Mouse (Mus musculus): ENCODE results near the gene Sde2. TPM values are rescaled to one million over a fixed set of nuclear protein-coding genes. Genes with fewer than 3 reads are reported as not detected.

Sde2 gene
- 11.2 and 12.7 TPM in 2 replicates for polyA plus RNA-seq (2012; rRNA removed)

GRCm38 (mm10) chr1:180850316-180851270, at the start of gene Sde2:
Gene Sde2 (plus strand): TSS chr1:180851127.
- peak; percentile 73 for DNase-seq (ENCODE audit: low read depth)

GRCm38 (mm10) chr1:180801466-180801994, 49.4 kb upstream of the Sde2 start:
- no peak for DNase-seq (ENCODE audit: low read depth)

- DNase-seq (ENCODE audit: low read depth): no peak
Observed at GRCm38 (mm10) chr1:180803881-180804280, 47.0 kb upstream of the Sde2 start.

- DNase-seq (ENCODE audit: low read depth): no peak
Observed at GRCm38 (mm10) chr1:180808831-180809230, 42.1 kb upstream of the Sde2 start.

- no peak for DNase-seq (ENCODE audit: low read depth)
Observed at GRCm38 (mm10) chr1:180810976-180811375, 40.0 kb upstream of the Sde2 start.

GRCm38 (mm10) chr1:180811596-180812462, 39.1 kb upstream of the Sde2 start:
- no peak for DNase-seq (ENCODE audit: low read depth)

GRCm38 (mm10) chr1:180812463-180813408, 38.2 kb upstream of the Sde2 start:
- no peak for DNase-seq (ENCODE audit: low read depth)

GRCm38 (mm10) chr1:180813409-180813884, 37.5 kb upstream of the Sde2 start:
- no peak for DNase-seq (ENCODE audit: low read depth)

- DNase-seq (ENCODE audit: low read depth): no peak
Observed at GRCm38 (mm10) chr1:180813885-180814740, 36.8 kb upstream of the Sde2 start, which contains the start of gene H3f3a. Gene H3f3a (minus strand): TSS chr1:180813943.

GRCm38 (mm10) chr1:180815371-180816024, 35.4 kb upstream of the Sde2 start:
- no peak for DNase-seq (ENCODE audit: low read depth)

GRCm38 (mm10) chr1:180818000-180818399, 32.9 kb upstream of the Sde2 start:
- no peak for DNase-seq (ENCODE audit: low read depth)

- no peak for DNase-seq (ENCODE audit: low read depth)
Observed at GRCm38 (mm10) chr1:180821101-180821500, 29.8 kb upstream of the Sde2 start.

- no peak for DNase-seq (ENCODE audit: low read depth)
Observed at GRCm38 (mm10) chr1:180822276-180822675, 28.7 kb upstream of the Sde2 start.

GRCm38 (mm10) chr1:180823716-180824115, 27.2 kb upstream of the Sde2 start:
- DNase-seq (ENCODE audit: low read depth): no peak

- no peak for DNase-seq (ENCODE audit: low read depth)
Observed at GRCm38 (mm10) chr1:180824721-180825120, 26.2 kb upstream of the Sde2 start.

GRCm38 (mm10) chr1:180826634-180827033, 24.3 kb upstream of the Sde2 start:
- DNase-seq (ENCODE audit: low read depth): no peak

GRCm38 (mm10) chr1:180829775-180830174, 21.2 kb upstream of the Sde2 start:
- DNase-seq (ENCODE audit: low read depth): no peak

GRCm38 (mm10) chr1:180830175-180830574, 20.8 kb upstream of the Sde2 start:
- DNase-seq (ENCODE audit: low read depth): no peak

Measured in gonadal fat pad, adult 2 months (tissue).